Mouse (Mus musculus) frontal cortex, adult (tissue): ENCODE results near the gene Jak2.

Experiments
- ATAC-seq: cut with Nextera tagmentation; 2 replicates; pipeline ENCODE4 v1.9.2; 2017; ENCODE audit warnings: mild to moderate bottlenecking, moderate library complexity, mixed read lengths; ENCODE audit not compliant: low TSS enrichment

Gene Jak2

DNA sequence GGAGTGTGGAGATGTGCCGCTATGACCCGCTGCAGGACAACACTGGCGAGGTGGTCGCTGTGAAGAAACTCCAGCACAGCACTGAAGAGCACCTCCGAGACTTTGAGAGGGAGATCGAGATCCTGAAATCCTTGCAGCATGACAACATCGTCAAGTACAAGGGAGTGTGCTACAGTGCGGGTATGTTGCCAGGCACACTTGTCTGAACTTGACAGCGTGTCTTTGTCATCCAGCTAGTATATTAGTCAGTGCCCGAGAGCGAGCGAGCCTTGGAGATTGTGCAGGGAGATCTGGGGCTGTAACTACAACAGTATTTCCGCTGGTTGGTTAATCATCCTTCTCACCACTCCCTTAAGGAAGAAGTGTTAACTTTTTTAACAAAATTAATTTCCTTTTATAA, 49.3 kb downstream of the Jak2 start:
- ATAC-seq: no peak

- ATAC-seq: no peak
Observed at GRCm38 (mm10) chr19:29302119-29302518, 50.5 kb downstream of the Jak2 start.

DNA sequence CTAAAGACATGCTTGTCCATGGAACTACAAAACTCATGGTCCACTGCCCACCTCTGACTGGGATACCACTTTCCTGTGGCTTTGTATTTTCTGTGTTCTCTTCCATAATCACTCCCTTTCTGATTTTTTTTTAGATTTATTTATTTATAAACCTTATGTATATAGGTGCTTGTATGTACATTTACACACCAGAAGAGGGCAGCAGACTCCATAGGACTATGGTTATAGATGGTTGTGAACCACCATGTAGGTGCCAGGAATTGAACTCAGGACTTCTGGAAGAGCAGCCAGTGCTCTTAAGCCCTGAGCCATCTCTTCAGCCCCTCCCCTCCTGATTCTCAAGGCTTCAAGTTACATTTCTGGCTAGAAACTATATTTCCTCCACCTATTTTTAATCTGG, 57.2 kb downstream of the Jak2 start:
- ATAC-seq: no peak

- ATAC-seq: peak; percentile 95
Observed at GRCm38 (mm10) chr19:29311791-29312190, 60.2 kb downstream of the Jak2 start.

- ATAC-seq: no peak
Observed at GRCm38 (mm10) chr19:29312661-29313060, 61.0 kb downstream of the Jak2 start.

DNA sequence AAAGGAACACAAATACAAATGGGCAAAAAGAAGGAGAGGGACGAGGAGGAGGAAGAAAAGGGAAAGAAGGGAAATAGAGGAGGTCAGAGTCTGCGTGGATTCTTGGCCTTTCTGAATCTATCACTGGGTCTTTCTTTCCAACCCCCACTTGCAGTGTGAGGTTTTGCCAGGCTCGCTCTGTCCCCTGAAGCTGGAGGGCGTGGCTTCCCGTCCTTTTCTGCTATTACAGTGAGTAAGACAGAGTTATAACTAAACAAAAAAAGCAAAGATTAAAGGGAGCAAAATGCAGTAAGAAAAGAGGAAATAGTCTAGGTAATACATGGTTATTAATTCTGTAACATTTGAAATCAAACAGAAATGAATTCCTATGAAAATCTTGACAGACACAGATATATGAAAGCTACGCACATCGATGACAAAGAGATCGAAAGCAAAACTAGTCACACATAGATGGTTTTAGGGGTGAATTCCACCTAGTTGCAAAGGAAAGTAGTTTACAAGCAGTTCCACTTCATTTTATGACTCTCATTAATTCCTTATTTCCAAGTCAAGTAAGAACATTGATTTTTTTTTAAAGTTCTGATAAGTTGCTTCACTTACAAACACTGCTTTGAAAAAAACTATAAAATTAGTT, 71.9 kb downstream of the Jak2 start:
- ATAC-seq: no peak

DNA sequence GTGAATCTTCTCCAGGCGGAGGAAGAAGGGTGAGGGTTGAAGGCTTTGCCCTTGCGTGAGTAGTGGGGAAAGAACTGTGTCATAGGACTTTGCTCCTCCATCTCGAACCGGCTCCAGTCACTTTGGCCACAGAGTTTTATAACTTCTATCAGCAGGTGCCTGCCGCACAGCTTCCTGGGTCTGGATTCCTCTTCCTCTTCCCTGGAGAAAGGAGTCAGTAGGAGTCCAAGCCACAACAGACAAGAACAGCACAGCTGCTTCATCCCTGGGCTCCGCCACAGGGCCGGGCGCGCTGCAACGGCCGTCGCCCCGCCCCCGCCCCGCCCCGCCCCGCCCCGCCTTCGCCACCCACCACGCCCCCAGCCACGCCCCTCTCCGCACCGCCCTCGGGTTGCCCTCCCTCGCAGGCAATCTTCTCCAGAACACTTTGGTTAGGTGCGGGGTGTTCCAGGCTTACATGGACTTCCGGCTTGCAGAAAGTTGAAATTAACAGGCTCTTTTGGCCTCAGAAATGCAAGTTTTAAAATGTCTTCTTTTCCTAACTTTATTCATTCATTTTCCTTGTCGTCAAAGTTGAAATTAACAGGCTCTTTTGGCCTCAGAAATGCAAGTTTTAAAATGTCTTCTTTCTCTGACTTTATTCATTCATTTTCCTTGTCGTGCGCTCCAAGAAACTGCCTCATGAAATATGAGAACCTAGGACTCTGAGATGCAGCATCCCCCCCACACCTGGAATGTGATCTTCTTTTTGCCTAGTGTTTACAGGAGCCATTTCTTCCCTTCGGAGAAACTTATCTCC, 73.6 kb downstream of the Jak2 start, which contains the start of gene Insl6:
Gene Insl6 (minus strand): TSS at position 304 of the 799 bp plus-strand sequence.
- ATAC-seq: peak; percentile 83

DNA sequence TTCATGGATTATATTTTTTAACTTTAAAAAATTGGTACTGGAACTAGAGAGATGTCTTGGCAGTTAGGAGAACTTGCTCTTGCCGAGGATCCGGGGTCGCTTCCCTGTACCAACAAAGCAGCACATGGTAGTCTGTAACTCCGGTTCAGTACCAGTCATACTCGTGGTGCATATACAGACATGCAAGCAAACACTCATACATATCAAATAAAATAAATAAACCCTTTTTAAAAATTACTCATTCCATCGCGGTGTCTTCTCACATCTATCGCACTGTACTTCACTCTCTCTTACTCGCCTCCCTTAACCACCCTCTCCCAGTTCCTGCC, 74.2 kb downstream of the Jak2 start:
- no peak for ATAC-seq

DNA sequence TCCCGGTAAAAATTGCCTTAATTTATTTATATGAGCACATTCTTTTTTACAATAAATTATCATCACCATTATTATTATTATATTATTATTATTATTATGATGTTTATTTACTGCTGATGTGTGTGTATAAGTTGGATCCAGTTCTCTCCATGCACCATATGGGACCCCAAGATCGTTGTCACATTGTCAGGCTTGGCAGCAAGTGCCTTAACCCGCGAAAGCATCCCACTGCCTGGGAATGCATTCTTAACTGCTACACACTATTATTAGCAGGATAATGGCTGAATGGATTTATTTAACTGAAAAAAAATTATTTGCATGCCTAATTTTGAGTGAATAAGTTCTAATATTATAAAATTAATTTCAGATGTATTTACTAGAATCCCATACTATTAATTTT, 74.8 kb downstream of the Jak2 start:
- ATAC-seq: no peak

GRCm38 (mm10) chr19:29326822-29327552, 75.4 kb downstream of the Jak2 start:
- no peak for ATAC-seq

- peak; percentile 74 for ATAC-seq
Observed at GRCm38 (mm10) chr19:29334068-29334745, 82.6 kb downstream of the Jak2 start, which contains the start of gene Rln1. Gene Rln1 (minus strand): TSS chr19:29334670.

DNA sequence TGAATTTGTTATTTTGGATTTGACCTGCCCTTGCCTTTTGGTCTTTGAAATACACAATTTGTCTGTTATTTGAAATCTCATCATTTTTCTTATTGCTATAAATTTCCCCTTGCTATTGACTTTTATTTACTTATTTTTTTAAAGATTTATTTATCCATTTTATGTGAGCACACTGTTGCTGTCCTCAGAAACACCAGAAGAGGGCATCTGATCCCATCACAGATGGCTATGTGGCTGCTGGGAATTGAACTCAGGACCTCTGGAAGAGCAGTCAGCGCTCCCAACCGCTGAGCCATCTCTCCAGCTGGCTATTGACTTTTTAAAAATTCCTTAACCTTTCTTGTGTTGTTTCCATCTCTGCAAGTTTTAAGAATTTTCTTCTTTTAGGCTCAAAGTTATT, 85.0 kb downstream of the Jak2 start:
- ATAC-seq: no peak

GRCm38 (mm10) chr19:29341029-29341428, 89.4 kb downstream of the Jak2 start:
- no peak for ATAC-seq

DNA sequence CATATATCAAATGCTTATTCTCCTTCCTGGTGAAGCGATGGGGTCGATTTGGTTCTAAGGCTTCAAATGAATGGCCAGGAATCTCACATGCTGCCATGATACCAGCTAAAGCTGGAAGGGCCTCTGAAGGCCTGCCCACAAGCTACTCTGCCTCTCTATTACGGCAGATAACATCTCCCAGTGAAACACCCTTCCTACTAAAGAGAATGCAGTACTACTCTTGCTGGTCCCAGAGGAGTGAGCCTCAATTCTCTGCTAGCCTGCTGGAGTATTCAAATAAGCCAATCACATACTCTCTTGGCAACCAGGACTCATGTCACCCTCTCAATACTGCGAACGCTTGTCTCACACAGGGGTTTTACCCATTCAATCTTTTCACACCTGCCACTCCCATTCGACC, 90.7 kb downstream of the Jak2 start:
- ATAC-seq: no peak

DNA sequence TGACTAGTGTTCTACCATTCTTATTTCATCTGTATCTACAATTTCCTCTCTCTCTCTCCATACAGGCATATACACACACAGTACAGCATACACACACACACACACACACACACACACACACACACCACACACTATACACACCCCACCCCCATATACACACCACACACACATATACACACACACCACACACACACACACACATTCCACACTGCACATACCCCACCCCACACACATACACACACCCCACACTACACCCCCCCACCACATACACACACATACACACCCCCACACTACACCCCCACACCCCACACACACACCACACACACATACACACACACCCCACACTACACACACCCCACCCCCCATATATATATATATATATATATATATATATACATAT, 93.2 kb downstream of the Jak2 start:
- no peak for ATAC-seq

GRCm38 (mm10) chr19:29345636-29346035, 94.0 kb downstream of the Jak2 start:
- ATAC-seq: no peak

GRCm38 (mm10) chr19:29350991-29351390, 99.4 kb downstream of the Jak2 start:
- ATAC-seq: no peak

DNA sequence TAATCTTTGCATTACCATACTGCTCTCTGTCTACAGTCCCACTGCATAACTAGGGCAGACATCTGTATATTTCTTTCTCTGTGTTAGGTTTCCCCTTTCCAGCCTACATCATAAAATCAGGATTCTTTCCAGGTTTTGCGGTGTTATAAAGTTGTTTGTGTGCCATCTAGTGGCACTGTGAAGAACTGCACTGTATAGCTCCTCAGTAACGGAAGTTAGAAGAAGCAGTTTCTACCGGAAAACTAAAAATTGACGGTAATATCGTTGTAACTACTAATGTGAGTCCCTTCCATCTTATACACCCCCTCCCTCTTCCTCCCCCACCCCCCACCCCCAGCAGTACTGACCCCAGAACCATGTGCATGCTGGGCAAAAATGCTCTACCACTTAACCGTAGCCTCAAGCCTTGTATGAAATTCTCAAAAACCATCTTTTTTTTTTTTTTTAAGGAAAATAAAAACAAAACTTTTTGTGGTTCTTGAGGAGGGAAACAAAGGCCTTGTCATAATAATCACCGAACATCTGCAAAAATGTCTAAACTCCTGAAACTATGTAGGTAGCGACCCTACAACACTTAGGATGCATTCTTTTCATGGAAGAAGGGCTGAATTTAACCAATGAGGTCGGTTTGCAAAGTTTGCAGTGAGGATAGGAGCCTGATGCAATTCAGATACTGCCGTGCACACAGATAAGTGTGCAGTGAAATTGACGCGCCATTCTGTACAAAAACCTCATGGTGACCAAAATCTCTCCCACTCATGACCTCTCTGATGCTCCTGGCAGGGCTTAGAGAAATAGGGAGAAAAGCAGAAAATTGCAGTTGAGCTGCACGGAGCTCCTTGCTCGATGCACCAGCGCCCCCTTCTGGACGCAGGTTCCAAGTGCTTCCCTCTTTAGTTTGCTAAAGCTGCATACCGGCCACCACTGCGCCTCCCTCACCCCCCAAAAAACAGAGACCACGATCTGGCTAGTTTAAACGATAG, 103.6 kb downstream of the Jak2 start:
- ATAC-seq: peak; percentile 85

- ATAC-seq: no peak
Observed at GRCm38 (mm10) chr19:29356281-29356680, 104.7 kb downstream of the Jak2 start.

GRCm38 (mm10) chr19:29360251-29360650, 108.6 kb downstream of the Jak2 start:
- no peak for ATAC-seq
